Mouse (Mus musculus): ENCODE results near the gene St3gal3.

DNA sequence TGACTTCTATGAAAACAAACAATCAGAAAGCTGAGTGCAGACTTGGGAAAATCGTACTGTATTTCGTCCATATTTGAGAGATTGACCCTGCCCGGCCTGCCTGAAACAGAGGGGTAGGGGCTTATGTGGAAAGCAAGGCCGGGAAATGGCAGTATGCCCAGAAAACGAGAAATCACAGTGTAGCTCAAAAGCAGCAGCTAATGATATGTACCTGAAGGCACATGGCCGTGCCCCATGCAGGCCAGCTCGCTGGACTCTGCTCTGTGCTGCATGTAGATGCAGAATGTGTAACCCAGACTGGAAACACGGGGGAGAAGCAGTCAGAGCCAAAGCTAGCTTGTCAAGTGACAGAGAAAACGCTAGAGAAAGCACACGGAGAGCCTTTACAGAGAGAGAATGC is 12.6 kb downstream of the St3gal3 start:
- TF ChIP-seq POLR2A (IDR thresholded peaks at IDR 0.05; ENCODE audit: control insufficient read depth, extremely low read depth, insufficient read depth, low read length, poor library complexity) (no peak), CTCF (IDR thresholded peaks at IDR 0.05; ENCODE audit: borderline replicate concordance, control insufficient read depth, extremely low read depth, insufficient read depth, low read length, poor library complexity) (no peak)
